Mouse (Mus musculus): Measurements from ENCODE around the gene Cntn1. TPM values are rescaled to one million over a fixed set of nuclear protein-coding genes. Genes with fewer than 3 reads are reported as not detected.

Cntn1 gene
- total RNA-seq (2023): not detected in 2 replicates

DNA sequence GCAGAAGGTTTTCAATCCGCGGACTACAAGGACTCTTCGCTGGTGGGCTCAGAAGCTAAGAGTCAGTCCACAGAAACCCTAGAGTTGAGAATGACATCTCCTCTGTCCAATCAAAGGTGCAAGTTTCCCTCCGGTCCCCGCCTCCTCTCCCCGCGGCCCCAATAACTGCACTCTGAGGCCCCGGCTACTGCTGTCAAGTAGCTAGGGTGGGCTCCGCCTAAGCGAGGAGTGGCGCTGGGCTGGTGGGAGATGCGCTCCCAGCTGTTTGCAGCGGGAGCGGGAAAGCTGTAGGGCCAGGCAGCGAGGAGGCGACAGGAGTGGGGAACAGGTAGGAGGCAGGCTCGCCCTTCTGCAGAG is at the start of gene Cntn1:
Gene Cntn1, plus strand, starts transcription at position 170 of the 357 bp plus-strand sequence.

Other genes starting within 250 kb of the Cntn1 start
- not detected in 2 replicates for gene Smgc, start 212.9 kb upstream of the Cntn1 start, total RNA-seq (2023)

All from neutrophil, adult 65 days (primary cell).